Mouse (Mus musculus) cerebral cortex, adult 2 months (tissue): ENCODE results near the gene Ctrc.

Experiments used
- WGBS: fragments of 180-500 bp; shearing (Covaris S2); methylation state at CpG from one replicate; pipeline ENCODE4 v1.1.7; 2018; 5-methylcytosine and 5-hydroxymethylcytosine counted together

The Ctrc gene

DNA sequence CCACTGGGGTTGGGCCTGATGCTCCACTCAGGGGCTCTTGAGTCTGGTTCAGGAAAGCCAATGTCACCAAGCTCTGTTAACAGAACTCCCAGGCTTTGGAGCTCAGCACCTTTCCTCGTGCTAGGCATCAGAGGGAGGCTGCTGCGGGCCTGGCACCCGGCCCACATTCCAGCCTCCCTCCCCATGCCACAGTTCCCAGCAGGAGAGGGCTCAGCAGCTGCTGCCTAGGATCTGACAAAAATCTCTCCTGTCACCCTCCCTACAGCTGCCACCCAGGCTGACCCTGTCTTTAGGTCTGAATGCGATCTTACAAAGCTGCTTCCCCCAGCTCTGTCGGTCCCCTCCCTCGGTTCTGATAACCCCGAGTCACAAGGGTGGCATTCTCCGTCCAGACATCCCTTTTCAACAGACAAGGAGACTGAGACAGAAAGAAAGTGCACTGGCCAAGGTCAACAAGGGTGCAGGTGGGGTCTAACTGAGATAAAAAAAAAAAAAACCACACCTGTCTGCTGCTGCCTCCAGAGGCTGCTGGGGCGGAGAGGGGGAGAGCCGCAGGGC is 20.9 kb upstream of the Ctrc start:
- 24% methylated on average over 10 of the region's 10 CpGs for WGBS

DNA sequence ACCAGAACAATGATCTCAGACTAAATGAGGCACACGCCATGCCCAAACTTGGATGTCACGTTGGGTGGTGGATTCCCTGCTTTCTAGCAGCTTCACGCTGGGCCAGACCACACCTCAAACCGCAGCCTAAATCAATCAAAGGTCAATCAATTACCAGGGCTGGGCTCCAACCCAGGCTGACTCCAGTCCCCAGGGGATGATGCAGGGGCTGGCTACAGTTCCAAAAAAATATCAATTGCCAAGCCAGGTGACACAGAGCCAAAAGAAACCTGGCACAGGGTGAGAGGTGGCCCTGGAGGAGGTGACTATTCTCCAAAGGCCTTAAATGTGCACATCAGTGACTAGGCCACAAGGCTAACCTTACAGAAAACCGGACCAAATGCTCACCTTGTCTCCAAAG is 19.4 kb upstream of the Ctrc start:
- WGBS = 85% methylated on average over 5 of the region's 5 CpGs

DNA sequence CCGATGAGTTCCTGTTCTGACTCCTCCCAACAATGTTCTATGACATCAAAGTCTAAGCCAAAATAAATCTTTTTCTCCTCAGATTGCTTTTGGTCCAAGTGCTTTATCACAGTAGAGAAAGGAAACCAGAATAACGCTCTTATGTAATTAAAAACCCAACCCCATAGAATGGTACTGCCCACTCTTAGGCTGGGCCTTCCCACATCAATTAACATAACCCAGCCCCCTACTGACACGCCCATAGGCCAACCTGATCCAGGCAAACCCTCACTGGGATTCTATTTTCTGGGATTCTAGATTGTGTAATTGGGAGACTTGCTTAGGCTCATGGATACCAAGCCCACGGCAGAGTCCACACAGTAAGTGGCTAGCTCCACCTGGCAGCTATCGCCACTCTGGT is 18.8 kb upstream of the Ctrc start:
- WGBS = 64% methylated on average over 5 of the region's 5 CpGs

GRCm38 (mm10) chr4:141864506-141864905 is 18.3 kb upstream of the Ctrc start:
- 86% methylated on average over 8 of the region's 8 CpGs for WGBS

- 84% methylated on average over 7 of the region's 7 CpGs for WGBS
Observed at GRCm38 (mm10) chr4:141863726-141864280, 17.6 kb upstream of the Ctrc start.

GRCm38 (mm10) chr4:141862867-141863266 is 16.7 kb upstream of the Ctrc start:
- 62% methylated on average over 5 of the region's 5 CpGs for WGBS

GRCm38 (mm10) chr4:141861591-141862295 is 15.6 kb upstream of the Ctrc start:
- 81% methylated on average over 17 of the region's 17 CpGs for WGBS

- WGBS = 71% methylated on average over 19 of the region's 19 CpGs
Observed at GRCm38 (mm10) chr4:141860246-141860841, 14.2 kb upstream of the Ctrc start.

- 89% methylated on average over 14 of the region's 14 CpGs for WGBS
Observed at GRCm38 (mm10) chr4:141859351-141859750, 13.2 kb upstream of the Ctrc start.

DNA sequence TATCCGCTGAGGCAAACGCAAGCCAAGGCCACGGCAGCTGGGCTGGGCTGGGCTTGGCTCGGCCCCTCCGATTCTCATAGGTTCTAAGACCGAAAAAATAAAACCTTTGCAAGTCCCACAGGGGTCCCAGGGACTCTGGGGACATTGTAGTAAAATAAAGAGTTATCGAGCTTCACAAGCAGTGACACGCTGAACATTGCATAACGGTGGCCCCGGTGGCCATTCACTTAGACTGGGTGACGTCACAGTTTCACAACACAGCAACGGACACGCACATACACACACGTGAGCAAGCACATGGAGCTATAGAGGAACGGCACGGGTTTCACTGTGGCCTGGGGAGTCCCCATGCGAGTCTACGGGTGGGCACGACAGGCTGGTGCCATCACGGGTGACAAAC is 12.3 kb upstream of the Ctrc start:
- WGBS = 45% methylated on average over 20 of the region's 20 CpGs

DNA sequence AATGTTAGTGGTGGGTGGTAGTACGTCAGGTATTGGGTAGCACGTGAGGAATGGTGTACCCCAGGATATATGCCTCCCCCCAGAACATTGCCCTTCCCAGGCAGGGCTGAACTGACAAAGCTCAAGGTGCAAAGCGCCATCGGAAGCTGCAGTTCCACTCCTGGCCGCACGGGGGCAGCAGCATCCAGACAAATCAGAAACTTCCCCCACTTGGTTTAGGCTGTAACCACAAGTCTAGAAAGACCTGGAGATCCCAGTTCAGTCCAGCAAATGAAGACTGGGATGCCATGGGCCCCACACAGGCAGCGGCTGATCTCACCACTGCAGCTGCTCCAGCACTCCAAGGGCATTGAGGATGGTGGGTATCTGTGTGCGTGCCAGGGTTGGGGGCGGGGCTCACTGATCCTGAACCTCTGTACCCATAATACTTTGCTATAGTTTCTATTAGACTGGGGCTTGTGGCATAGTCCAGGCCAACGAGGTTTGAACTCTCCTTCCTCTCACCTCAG is 11.3 kb upstream of the Ctrc start:
- 11% methylated on average over 10 of the region's 10 CpGs for WGBS

DNA sequence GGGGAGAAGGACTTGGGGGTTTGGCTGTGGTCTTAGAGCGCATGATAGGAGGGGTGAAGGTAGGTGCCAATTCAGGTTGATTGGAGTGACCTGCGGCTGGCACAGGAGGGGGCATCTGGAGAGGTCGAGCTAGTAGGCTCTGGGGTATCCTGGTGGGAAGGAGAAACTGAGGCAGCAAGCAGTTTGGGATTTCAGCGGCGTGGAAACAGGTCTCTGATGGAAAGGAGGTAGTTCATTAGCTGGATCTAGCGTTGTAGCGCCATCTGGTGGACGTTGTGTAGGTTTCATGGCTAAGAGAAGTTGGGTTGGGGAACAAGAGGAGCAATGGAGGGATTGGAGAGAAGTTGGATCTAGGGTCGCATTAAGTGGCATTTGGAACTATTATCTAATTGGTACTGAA is 7.3 kb upstream of the Ctrc start:
- 54% methylated on average over 9 of the region's 9 CpGs for WGBS

GRCm38 (mm10) chr4:141834536-141835095 is 11.5 kb downstream of the Ctrc start:
- 61% methylated on average over 5 of the region's 5 CpGs for WGBS

GRCm38 (mm10) chr4:141833911-141834310 is 12.2 kb downstream of the Ctrc start:
- 33% methylated on average over 1 of the region's 1 CpGs for WGBS

DNA sequence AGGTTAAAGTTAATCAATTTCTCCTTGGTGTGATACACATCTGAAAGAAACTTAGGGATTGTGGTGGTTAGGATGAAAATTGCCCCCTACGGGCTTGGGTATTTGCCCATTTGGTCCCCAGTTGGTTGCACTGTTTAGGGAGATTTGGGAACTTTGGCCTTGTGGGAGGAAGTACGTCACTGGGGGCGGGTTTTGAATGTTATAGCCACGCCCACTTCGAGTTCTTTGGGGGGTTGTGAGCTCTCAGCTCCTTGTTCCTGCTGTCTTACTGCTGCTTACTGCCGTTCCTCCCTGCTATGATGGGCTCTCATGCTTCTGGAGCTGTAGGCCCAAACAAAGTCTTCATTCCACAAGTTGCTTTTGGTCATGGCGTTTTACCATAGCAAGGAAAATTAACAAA is 14.8 kb downstream of the Ctrc start:
- 87% methylated on average over 7 of the region's 7 CpGs for WGBS

- 58% methylated on average over 11 of the region's 11 CpGs for WGBS
Observed at GRCm38 (mm10) chr4:141830381-141830780, 15.8 kb downstream of the Ctrc start.

- 76% methylated on average over 4 of the region's 4 CpGs for WGBS
Observed at GRCm38 (mm10) chr4:141828177-141828576, 18.0 kb downstream of the Ctrc start.

DNA sequence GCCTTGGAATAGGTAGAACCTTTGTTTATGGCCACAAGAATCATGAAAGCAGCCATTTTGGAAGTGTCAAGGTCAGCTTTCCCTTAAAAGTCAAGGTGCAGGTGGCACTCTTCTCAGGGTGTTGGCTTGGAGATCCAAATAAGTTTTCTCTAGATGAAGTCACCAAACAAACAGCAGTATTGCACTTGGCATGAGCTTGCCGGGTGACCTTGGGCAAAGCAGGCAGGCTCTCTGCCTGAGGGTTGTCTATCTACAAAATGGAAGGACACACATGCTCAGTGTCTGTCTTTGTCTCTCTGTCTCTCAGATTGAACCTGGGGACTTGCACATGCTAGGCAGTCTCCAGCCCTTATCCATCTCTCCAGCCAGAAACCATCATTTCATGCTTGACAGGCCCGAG is 18.8 kb downstream of the Ctrc start:
- WGBS = 94% methylated on average over 2 of the region's 2 CpGs

DNA sequence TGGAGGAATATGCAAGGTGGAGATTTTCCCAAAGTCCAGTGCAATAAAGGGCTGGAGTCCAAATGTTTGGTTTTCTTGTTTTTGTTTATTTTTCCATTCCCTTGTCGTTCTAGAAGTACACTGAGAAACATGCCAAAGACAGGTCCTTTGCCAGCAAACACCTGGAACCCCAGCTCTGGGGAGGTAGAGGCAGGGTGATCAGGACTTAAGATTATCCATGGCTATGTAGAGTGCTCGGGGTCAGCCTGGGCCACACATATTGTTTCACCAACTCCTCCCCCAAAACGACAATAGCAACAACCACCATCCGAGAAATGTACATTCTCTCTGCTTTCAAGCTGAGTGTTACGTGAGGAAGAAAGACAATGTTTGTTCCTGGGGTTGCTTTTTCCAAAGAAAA is 20.1 kb downstream of the Ctrc start, which contains the start of gene Cela2a:
Gene Cela2a, minus strand, starts transcription at position 101 of the 400 bp plus-strand sequence.
- whole genome bisulfite sequencing = 73% methylated on average over 5 of the region's 5 CpGs

GRCm38 (mm10) chr4:141822979-141823378 is 23.2 kb downstream of the Ctrc start:
- WGBS = 67% methylated on average over 3 of the region's 3 CpGs

DNA sequence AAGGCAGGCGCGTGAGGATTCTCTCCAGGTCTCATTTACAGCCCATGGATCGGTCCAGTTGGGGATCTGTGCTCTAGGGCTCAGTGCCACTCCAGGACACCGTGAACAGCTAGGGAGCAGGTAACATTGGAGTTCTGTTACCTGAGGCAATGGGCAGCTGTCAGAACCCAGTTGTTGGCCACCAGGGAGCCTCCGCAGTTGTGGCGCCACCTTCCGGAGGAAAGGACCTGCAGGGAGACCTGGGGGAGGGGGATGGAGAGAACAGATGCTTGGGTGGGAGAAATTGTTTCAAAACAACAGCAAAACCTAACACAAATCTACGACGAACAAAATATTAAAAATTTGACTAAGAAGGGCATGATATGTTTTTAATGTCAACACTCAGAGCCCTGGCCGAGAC is 24.1 kb downstream of the Ctrc start:
- 79% methylated on average over 10 of the region's 10 CpGs for WGBS

- 79% methylated on average over 3 of the region's 3 CpGs for WGBS
Observed at GRCm38 (mm10) chr4:141821178-141821577, 25.0 kb downstream of the Ctrc start.
